Mouse (Mus musculus): Measurements from ENCODE around the gene Tubd1. TPM values are rescaled to one million over a fixed set of nuclear protein-coding genes. Genes with fewer than 3 reads are reported as not detected.
"Not testable (repeated sequence)": the region's sequence is repeated elsewhere in the genome, so short reads cannot be mapped to it uniquely, and the experiment has no call there.

Gene Tubd1
- total RNA-seq (2021): 1 to 10 TPM; 8.4 to 9.7 TPM

GRCm38 (mm10) chr11:86544639-86545299 lies at the start of gene Tubd1, which contains the start of gene Rps6kb1:
TSS of gene Tubd1 (plus strand) at chr11:86544991.
TSS of gene Rps6kb1 (minus strand) at chr11:86544805.
- peak; percentile 100 for DNase-seq

- no peak for DNase-seq
These were observed 47.4 kb upstream of the Tubd1 start for GRCm38 (mm10) chr11:86497356-86497755.

GRCm38 (mm10) chr11:86497908-86498307 lies 46.9 kb upstream of the Tubd1 start:
- no peak for DNase-seq

GRCm38 (mm10) chr11:86500795-86501194 lies 44.0 kb upstream of the Tubd1 start:
- no peak for DNase-seq

- DNase-seq: no peak
These were observed 41.7 kb upstream of the Tubd1 start for GRCm38 (mm10) chr11:86503121-86503520.

- DNase-seq: no peak
These were observed 37.5 kb upstream of the Tubd1 start for GRCm38 (mm10) chr11:86507334-86507733.

- no peak for DNase-seq
These were observed 36.8 kb upstream of the Tubd1 start for GRCm38 (mm10) chr11:86507991-86508390.

GRCm38 (mm10) chr11:86516620-86517019 lies 28.2 kb upstream of the Tubd1 start:
- no peak for DNase-seq

GRCm38 (mm10) chr11:86517229-86517628 lies 27.6 kb upstream of the Tubd1 start:
- no peak for DNase-seq

- no peak for DNase-seq
These were observed 25.0 kb upstream of the Tubd1 start for GRCm38 (mm10) chr11:86519751-86520150.

- DNase-seq: no peak
These were observed 17.3 kb upstream of the Tubd1 start for GRCm38 (mm10) chr11:86527528-86527927.

GRCm38 (mm10) chr11:86532834-86533233 lies 12.0 kb upstream of the Tubd1 start:
- DNase-seq: peak; percentile 25

- DNase-seq: not testable (repeated sequence)
These were observed 11.5 kb upstream of the Tubd1 start for GRCm38 (mm10) chr11:86533302-86533701.

GRCm38 (mm10) chr11:86534201-86534910 lies 10.4 kb upstream of the Tubd1 start:
- DNase-seq: no peak

- no peak for DNase-seq
These were observed 6.0 kb upstream of the Tubd1 start for GRCm38 (mm10) chr11:86538786-86539185.

GRCm38 (mm10) chr11:86539716-86540475 lies 4.9 kb upstream of the Tubd1 start:
- DNase-seq: no peak

GRCm38 (mm10) chr11:86540476-86540845 lies 4.3 kb upstream of the Tubd1 start:
- DNase-seq: no peak

- DNase-seq: no peak
These were observed 1.9 kb upstream of the Tubd1 start for GRCm38 (mm10) chr11:86542851-86543250.

- DNase-seq: peak; percentile 29
These were observed 692 bp upstream of the Tubd1 start for GRCm38 (mm10) chr11:86543960-86544638.

GRCm38 (mm10) chr11:86545556-86545955 lies 765 bp downstream of the Tubd1 start:
- no peak for DNase-seq

GRCm38 (mm10) chr11:86547412-86547811 lies 2.6 kb downstream of the Tubd1 start:
- no peak for DNase-seq

- DNase-seq: no peak
These were observed 8.7 kb downstream of the Tubd1 start for GRCm38 (mm10) chr11:86553525-86553924.

- no peak for DNase-seq
These were observed 13.5 kb downstream of the Tubd1 start for GRCm38 (mm10) chr11:86558258-86558657.
